Mouse (Mus musculus) C2C12 (cell line): ENCODE results near the gene Clca3a2.

Experiments used
- CTCF ChIP-seq: IDR thresholded peaks from one replicate; pipeline ENCODE4 v1.5.1; 2011; ENCODE audit not compliant: control insufficient read depth, insufficient read depth, insufficient read length
- FOSL1 ChIP-seq: IDR thresholded peaks from one replicate; pipeline ENCODE4 v1.8.0; 2011; ENCODE audit warnings: mild to moderate bottlenecking, low read length; ENCODE audit not compliant: poor library complexity, insufficient read depth, severe bottlenecking
- MAX ChIP-seq: IDR thresholded peaks from one replicate; pipeline ENCODE4 v1.6.1; 2011; ENCODE audit warnings: mild to moderate bottlenecking, control low read depth
- MYOD1 ChIP-seq: IDR thresholded peaks from one replicate; pipeline ENCODE4 v1.6.1; 2011; ENCODE audit warnings: low read depth; ENCODE audit not compliant: control insufficient read depth, insufficient read length
- MYOG ChIP-seq: IDR thresholded peaks from one replicate; pipeline ENCODE4 v1.6.1; 2011; ENCODE audit not compliant: control insufficient read depth, insufficient read length; ENCODE audit errors: extremely low read depth
- USF1 ChIP-seq: IDR thresholded peaks from one replicate; pipeline ENCODE4 v1.6.1; 2011; ENCODE audit warnings: low read depth, mild to moderate bottlenecking, control low read depth, moderate library complexity

- TF ChIP-seq CTCF (no peak), USF1 (no peak), FOSL1 (no peak), MYOD1 (no peak), MYOG (no peak), MAX (no peak)
Measured at GRCm38 (mm10) chr3:144760592-144761309, 58.5 kb downstream of the Clca3a2 start, which contains the start of gene Clca3a1.
